Mouse (Mus musculus) 416B (cell line): Measurements from ENCODE around the gene N4bp2l2.
"Not testable (repeated sequence)": the region's sequence is repeated elsewhere in the genome, so short reads cannot be mapped to it uniquely, and the experiment has no call there.

Source experiments
- DNase-seq: peaks from one replicate; pipeline ENCODE4 v3.0.0; 2011; ENCODE audit warnings: low read depth

N4bp2l2 gene

GRCm38 (mm10) chr5:150643390-150643789 lies 22.6 kb downstream of the N4bp2l2 start:
- DNase-seq, result not testable (repeated sequence)

- DNase-seq, result no peak
Observed at GRCm38 (mm10) chr5:150641440-150641839, 24.5 kb downstream of the N4bp2l2 start.

GRCm38 (mm10) chr5:150629692-150630091 lies 36.3 kb downstream of the N4bp2l2 start:
- no peak for DNase-seq

GRCm38 (mm10) chr5:150629272-150629671 lies 36.7 kb downstream of the N4bp2l2 start:
- no peak for DNase-seq

GRCm38 (mm10) chr5:150625528-150625927 lies 40.5 kb downstream of the N4bp2l2 start:
- peak; percentile 64 for DNase-seq

- DNase-seq, result no peak
Observed at GRCm38 (mm10) chr5:150622792-150623191, 43.2 kb downstream of the N4bp2l2 start.

GRCm38 (mm10) chr5:150621592-150621991 lies 44.4 kb downstream of the N4bp2l2 start:
- peak; percentile 79 for DNase-seq

GRCm38 (mm10) chr5:150620588-150621135 lies 45.3 kb downstream of the N4bp2l2 start:
- DNase-seq, result no peak

- DNase-seq, result no peak
Observed at GRCm38 (mm10) chr5:150618599-150619355, 47.2 kb downstream of the N4bp2l2 start.

GRCm38 (mm10) chr5:150616731-150617130 lies 49.3 kb downstream of the N4bp2l2 start:
- DNase-seq, result no peak

GRCm38 (mm10) chr5:150616216-150616615 lies 49.8 kb downstream of the N4bp2l2 start:
- DNase-seq, result no peak

- DNase-seq, result no peak
Observed at GRCm38 (mm10) chr5:150614054-150614453, 51.9 kb downstream of the N4bp2l2 start.

GRCm38 (mm10) chr5:150611697-150612096 lies 54.3 kb downstream of the N4bp2l2 start:
- DNase-seq, result peak; percentile 86

- DNase-seq, result no peak
Observed at GRCm38 (mm10) chr5:150611136-150611535, 54.8 kb downstream of the N4bp2l2 start.

GRCm38 (mm10) chr5:150607631-150608030 lies 58.4 kb downstream of the N4bp2l2 start:
- no peak for DNase-seq

GRCm38 (mm10) chr5:150606131-150606530 lies 59.9 kb downstream of the N4bp2l2 start:
- no peak for DNase-seq

- DNase-seq, result no peak
Observed at GRCm38 (mm10) chr5:150601441-150602230, 64.3 kb downstream of the N4bp2l2 start.

- no peak for DNase-seq
Observed at GRCm38 (mm10) chr5:150600554-150601440, 65.2 kb downstream of the N4bp2l2 start.

- DNase-seq, result peak; percentile 43
Observed at GRCm38 (mm10) chr5:150599301-150600294, 66.4 kb downstream of the N4bp2l2 start.
